Mouse (Mus musculus) urinary bladder, postnatal 10 days (tissue): ENCODE results near the gene Gnptg.
"Not testable (repeated sequence)": the region's sequence is repeated elsewhere in the genome, so short reads cannot be mapped to it uniquely, and the experiment has no call there.

Experiments used
- DNase-seq: peaks from one replicate; pipeline ENCODE4 v3.0.0; 2022; ENCODE audit warnings: low spot score

Gnptg gene

DNA sequence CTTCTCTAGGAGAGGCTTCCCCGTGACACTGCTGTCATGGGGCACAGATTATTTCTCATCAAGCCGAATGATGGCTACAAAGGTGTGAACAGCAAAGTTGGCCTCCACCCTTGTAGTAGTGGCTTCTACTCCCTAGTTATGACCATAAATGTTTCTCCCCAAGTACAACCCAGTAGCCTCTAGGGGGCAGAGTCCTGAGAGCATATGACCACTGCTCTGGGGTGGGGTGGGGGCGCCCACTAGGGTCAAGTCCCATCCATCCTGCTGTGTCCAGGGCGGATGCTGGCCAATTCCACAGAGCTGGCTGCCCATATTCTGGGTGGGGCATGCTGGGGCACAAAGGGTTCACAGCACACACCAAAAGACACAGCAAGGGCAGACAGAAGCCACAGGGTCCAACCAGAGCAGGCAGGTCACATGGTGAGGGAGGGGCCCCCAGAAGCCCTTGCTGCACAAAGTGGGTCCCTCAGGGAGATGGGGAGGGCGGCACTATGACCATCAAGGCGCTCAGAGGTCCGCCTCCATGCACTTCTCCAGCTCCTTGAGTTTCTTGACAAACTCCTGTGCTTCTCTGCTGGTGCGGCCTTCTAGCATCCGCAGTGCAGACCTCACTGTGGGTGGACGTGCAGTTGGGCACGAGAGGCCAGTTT lies 3.3 kb upstream of the Gnptg start:
- no peak for DNase-seq

DNA sequence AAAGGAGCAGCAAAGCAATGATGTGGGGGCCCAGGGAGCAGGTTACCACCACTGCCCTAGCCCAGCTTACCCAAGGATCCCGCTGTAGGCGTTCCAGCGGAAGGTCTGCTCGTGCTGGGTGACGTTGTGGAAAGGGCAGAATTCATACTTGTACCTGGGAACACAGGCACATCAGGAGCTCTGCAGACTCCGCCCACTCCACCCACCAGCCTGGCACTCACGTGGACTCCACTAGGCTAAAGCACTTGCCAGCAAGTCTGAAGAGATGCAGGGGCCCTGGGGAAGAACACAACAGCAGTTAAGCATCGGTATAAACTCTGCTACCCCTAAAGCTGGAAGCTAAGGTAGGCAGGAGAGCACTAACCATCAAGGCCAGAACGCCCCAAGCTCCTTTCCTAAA lies 4.3 kb downstream of the Gnptg start:
- no peak for DNase-seq

- not testable (repeated sequence) for DNase-seq
Measured at GRCm38 (mm10) chr17:25231621-25232020, 8.3 kb downstream of the Gnptg start.

- no peak for DNase-seq
Measured at GRCm38 (mm10) chr17:25230700-25231099, 9.2 kb downstream of the Gnptg start.

- not testable (repeated sequence) for DNase-seq
Measured at GRCm38 (mm10) chr17:25230014-25230655, 9.8 kb downstream of the Gnptg start.

DNA sequence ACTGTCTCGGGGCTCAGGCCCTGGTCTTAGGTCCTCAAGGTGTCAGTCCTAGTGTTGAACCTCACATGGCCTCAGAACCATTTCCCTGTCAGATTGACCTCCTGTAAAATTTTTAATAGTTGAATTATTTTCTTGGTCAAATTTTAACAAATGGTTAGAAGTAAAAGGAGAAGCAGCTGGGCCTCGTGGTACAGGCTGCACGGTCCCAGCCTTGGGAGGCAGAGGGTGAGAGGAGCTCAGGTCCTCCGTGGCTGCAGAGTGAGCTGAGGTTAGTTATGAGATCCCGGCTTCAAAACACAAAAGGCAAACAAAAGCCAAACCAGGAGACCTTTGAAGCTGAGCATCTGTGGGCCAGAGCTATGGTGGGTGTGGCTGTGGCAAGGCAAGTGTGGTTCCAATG lies 11.9 kb downstream of the Gnptg start:
- DNase-seq = no peak

GRCm38 (mm10) chr17:25225659-25226058 lies 14.3 kb downstream of the Gnptg start:
- DNase-seq = no peak

DNA sequence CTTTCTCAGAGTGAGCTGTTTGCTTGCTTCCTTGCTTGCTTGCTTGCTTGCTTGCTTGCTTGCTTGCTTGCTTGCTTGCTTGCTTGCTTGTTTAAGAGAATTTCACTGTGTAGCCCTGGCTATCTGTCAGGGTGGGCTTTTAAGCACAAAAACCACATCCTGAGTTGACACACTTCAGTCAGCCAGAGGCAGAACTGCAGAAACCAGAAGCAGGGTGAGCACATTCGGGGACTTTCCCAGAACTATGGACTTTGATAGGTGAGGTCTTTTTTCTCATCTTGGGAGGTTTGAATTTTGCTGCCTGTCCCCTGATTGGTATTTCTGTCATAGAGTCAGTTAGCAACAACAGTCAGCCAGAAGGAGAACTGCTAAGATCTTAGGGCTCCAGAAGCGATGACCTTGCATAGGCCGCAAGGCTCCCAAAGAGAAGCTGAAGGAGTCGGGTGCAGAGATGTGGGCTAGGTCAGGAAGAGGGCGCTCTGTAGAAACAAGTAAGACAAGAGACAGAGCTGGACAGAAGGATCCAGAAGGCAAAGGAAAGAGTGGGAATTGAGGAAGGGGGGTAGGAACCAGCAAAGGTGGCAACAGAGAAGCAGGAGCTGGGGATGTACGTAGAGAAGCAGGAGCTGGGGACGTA lies 15.2 kb downstream of the Gnptg start:
- no peak for DNase-seq

DNA sequence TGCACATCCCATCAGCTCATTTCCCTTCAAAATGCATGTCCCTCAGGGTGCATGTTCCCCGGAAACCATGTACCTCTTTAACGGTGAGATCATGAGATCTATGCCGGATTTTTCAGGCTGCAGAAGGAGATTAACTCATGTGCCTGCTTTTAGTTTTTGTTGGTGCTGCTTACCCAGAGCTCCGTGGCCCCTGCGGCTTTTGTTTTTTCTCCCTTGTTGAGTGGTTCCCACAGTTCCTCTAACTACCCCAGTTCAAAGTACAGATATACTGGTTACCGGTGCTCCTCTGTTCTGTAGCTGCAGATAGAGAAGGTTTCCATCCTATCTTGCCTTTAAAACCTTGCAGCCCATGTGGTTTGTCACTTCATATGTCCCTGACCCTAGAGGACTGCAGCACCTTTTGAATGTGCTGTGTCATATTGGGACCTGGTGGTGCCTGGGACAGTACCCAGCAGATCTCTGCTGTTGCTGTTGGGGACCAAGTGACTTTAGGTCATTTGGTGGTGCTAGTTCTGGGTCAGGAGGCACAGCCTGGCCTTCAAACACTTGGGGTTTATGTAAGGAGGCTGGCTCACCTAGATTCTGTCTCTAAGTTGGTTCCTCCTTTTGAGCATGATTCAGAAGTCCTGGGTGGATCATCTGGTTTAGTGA lies 16.8 kb downstream of the Gnptg start:
- DNase-seq = no peak

- not testable (repeated sequence) for DNase-seq
Measured at GRCm38 (mm10) chr17:25222504-25222940, 17.4 kb downstream of the Gnptg start.

- DNase-seq = no peak
Measured at GRCm38 (mm10) chr17:25221821-25222503, 18.0 kb downstream of the Gnptg start.

GRCm38 (mm10) chr17:25220746-25221145 lies 19.2 kb downstream of the Gnptg start:
- DNase-seq = no peak

- no peak for DNase-seq
Measured at GRCm38 (mm10) chr17:25219492-25220295, 20.2 kb downstream of the Gnptg start.

DNA sequence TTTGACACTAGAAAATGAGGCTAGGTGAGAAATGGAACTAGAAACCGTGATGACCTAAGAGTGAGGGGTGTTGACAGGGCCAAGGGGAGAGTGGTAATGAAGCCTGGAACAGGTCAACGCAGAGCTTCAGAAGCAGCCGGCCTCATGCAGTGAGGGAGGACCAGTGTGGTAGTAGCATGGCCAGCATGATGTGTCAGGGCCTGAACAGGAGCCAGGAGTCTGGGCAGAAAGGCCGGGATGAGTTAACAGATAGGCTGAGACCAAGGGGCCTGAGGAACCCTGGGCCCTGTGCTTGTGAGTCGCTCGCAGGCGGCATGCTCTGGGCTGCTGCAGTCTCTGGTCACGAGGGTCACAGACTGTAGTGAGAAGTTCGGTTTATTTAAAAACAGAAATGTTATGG lies 21.0 kb downstream of the Gnptg start:
- DNase-seq = no peak

- DNase-seq = no peak
Measured at GRCm38 (mm10) chr17:25215431-25215830, 24.5 kb downstream of the Gnptg start.

DNA sequence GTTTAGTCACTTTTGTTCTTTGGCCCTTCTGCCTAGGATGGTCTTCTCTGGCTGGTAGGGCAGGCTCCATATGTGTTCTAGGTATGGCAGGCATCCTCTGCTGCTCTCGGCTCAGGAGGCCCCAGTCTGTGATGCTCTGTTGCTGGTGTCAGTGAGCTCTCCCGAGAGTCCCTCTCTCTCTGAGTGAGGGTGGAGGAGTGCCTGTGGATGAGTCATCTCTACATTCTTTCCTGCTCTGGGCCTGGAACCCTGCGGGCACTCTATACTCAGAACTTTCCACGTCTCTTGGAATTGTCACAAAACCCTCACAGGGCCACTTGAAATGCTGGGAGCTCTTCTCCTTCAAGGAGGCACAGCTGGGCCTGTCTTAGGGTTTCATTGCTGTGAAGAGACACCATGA lies 28.2 kb downstream of the Gnptg start:
- no peak for DNase-seq

GRCm38 (mm10) chr17:25210680-25211466 lies 29.1 kb downstream of the Gnptg start:
- DNase-seq = no peak

DNA sequence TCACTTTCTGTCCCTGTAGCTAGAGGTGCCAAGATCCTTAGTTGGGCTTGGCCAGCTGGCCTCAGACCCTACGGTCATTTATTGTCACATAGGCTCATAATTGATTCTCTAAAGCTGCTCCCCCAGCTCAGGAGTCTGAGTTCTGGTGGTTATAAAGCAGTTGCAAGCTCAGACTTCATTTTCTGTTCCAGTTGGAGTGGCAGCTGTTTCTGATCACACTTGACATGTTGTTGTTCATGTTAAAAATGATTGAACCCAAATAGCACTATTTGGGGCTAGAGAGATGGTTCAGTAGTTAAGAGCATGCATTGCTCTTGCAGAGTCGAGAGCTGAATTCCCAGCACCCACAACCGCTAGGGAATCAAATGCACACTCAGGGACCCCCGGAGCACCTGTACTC lies 29.9 kb downstream of the Gnptg start:
- no peak for DNase-seq

- DNase-seq = no peak
Measured at GRCm38 (mm10) chr17:25202401-25202800, 37.5 kb downstream of the Gnptg start.

DNA sequence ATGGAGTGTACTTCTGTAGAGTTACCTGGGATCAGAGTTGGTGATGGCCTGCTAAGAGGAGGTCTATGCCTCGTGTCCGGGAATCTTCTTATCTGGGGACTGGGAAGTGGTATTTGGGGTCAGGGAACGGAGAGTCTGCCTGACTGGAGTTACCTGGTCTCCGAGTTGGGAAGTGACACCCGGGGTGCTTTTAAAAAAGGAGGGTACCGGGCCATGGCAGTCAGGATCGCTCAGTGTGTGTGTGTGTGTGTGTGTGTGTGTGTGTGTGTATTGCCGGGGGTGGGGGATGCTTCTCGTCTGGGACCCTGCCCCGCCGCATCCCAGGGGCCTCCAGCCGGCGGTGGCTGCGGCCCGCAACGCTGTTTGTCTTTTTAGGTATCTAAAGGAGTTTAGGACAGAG lies 50.8 kb downstream of the Gnptg start:
- DNase-seq = no peak
